Mouse (Mus musculus) adrenal gland, postnatal 14 days (tissue): Measurements from ENCODE around the gene Adam19. TPM values are rescaled to one million over a fixed set of nuclear protein-coding genes. Genes with fewer than 3 reads are reported as not detected.

Experiments
- DNase-seq: peaks from one replicate; pipeline ENCODE4 v3.0.0; 2021; ENCODE audit warnings: mixed read lengths
- total RNA-seq: library from RNA; stranded (reverse); gene quantifications from 2 replicates; pipeline ENCODE4 v1.2.3, GENCODE M21; 2021

Adam19 gene
- total RNA-seq, 1 experiment from 2014 or later: 10.7 TPM

GRCm38 (mm10) chr11:46073850-46074688 is 18.3 kb downstream of the Adam19 start:
- DNase-seq: no peak

- no peak for DNase-seq
Measured at GRCm38 (mm10) chr11:46075507-46075906, 19.7 kb downstream of the Adam19 start.

DNA sequence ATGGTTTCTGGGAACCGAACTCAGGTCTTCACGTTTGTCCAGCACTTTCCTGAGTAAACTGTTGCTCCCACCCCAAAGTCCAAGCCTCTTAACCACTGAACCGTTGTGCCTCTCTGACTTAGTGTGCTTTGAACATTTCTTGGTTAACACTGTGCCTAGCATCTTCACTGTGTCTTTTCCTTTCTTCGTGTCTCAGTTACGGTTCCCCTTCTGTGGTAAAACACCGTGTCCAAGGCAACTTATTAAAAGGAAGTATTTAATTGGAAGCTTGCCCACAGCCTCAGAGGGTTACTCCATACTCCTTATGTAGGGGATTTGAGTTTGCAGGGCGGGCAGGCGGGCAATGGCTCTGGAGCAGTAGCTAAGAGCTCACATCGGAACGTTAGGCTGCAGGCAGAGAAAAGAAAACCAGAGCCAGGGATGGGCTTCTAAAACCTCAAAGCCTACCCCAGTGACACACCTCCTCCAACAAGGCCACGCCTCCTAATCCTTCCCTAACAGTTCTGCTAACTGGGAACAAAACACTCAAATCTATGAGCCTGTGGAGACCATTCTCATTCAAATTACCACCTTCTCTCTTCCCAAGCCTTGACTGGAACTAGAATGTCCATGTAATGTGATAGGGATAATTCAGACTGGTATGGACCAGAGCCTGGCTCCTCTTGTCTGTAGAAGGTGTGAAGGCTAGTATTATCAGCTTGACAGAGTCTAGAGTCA is 20.8 kb downstream of the Adam19 start:
- DNase-seq: no peak

DNA sequence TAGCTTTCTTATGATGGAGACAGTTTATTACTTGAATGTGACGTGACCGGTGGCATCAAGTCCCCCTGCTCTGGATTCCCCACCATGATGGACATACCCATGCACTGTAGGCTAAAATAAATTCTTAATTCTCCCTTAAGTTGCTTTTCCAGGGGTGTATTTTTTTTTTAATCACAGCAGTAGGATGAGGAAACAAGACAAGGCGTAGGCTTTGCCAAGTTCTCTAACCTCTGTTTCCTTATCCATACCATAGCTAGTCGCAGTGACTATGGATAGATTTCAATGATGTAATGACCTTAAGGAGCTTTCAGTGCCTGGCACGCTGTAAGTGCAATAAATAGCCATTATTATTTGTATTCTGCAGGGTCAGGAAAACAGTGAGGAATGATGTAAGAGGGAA is 21.5 kb downstream of the Adam19 start:
- DNase-seq: no peak

GRCm38 (mm10) chr11:46077732-46078375 is 22.1 kb downstream of the Adam19 start:
- peak; percentile 54 for DNase-seq

DNA sequence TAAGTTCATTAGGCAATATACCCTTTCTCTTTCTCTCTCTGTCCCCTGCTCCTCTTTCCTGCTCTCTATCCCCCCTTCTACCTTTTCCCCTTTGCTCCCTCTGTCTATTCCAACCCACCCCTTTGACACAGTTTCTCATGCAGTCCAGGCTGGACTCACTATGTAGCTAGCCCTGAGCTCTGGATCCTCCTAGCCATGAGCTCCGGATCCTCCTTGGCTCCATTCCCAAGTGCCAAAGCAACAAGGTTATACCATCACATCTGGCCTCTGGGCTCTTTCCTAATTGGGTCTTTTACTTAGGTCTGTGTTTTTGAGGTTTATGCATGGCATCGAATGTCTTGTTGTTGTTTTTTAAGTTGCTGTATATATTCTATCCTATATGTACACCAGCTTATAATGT is 25.3 kb downstream of the Adam19 start:
- DNase-seq: peak; percentile 38

GRCm38 (mm10) chr11:46083405-46083804 is 27.6 kb downstream of the Adam19 start:
- DNase-seq: no peak

GRCm38 (mm10) chr11:46083835-46084444 is 28.1 kb downstream of the Adam19 start:
- DNase-seq: no peak

DNA sequence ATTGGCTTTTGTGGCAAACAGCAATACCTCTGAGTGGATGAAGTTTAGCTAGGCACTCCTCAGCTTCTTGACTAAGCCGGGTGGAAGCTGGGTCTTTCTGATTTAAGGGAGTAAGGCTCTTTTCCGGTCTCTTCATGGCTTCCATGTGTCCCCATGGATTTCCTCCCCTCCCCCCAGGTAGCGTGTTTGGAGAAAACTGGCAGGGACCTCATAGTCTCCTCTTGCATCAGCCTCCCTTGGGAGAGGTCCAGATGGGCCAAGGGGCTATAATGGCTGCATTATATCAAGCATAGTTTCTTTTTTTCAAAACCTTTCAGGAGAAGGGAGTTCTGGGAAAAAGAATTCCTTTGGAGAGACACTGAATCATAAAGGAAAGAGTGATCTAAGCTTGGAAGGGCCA is 28.8 kb downstream of the Adam19 start:
- peak; percentile 77 for DNase-seq

- peak; percentile 81 for DNase-seq
Measured at GRCm38 (mm10) chr11:46085398-46086163, 29.8 kb downstream of the Adam19 start.

DNA sequence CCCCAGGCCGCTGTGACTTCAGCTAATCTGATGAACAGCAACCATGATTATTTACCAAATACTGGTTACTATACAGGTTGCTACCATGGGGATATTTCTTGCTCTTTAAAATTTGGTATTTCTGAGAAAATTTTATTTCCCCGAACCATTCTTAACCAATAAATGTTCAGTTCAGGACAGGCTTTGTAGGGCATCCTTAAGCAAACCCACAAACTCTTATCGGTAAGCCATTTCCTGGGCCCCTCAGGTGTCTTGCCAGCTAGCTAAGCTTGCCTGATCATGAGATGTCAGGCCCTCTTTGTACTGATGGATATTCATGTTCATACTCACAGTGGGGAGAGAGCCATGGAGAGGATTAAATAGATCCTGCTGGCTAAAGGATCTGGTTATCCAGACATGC is 30.7 kb downstream of the Adam19 start:
- no peak for DNase-seq

GRCm38 (mm10) chr11:46089081-46089713 is 33.4 kb downstream of the Adam19 start:
- no peak for DNase-seq

DNA sequence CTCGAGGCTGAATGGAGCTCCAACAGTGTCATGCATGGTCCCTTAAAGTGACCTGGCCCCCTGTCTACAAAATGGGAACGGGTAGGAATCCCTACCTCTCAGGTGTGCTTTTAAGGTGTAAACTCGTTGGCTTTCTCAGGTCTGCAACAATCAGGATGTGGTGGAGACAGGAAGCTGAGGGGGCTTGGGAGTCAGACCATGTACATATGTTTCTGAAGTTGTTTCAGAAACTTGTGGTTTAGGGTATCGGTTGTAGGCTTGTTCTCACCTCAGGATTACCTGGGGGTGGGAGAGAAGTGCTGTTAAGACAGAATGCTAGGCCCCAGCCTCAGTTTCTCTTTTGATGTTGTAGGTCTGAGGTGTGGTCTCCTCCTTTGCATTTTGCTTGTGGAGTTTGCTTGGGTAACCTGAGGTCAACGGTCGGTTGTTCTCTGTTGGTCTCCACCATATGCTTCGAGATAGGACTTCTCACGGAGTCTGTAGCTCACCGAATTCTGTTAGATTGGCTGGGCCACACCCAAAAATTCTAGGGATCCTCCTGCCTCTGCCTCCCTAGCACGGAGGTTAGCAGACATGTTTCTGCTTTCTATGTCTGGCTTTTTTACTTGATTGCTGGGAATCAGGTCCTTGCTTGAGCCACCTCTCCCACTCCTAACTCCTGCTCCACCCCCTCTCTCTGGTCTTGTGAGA is 34.4 kb downstream of the Adam19 start:
- no peak for DNase-seq

GRCm38 (mm10) chr11:46090951-46091667 is 35.3 kb downstream of the Adam19 start:
- DNase-seq: no peak

- peak; percentile 35 for DNase-seq
Measured at GRCm38 (mm10) chr11:46092121-46092520, 36.3 kb downstream of the Adam19 start.

DNA sequence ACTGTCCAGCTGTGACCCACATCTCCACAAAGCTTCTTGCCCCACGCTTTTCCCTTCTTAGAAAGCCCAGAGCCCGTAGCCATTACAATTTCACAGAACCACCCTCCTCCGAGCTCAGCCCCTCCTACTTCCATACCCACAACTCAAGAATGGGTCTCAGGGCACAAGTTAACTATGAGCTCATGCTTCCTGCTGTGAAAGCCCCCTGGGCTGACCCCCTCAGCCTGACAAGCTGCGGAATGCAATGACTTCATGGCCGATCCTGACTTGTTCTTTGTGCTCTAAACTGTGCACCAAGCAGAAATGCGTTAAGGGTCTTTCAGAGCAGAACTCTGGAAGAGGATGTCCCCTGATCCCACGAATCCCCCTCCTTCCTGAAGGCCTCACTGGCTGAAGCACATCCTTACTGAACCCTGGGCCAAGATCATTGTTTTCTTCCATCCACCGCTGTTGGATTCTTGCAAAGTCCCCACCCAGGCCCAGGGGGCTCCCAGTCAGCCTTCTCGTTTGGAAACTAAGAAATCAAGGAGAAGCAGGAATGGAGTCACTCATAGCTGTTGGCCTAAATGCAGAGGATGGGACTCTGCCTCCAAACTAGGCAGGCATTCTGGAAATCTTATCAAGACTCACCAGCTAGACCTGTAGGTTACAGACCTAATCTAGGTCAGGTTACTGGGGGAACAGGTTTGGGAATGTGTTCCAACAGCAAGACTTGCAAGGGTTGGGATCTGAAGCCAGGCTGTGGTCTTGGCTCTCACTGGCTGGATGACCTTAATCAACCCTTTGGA is 39.9 kb downstream of the Adam19 start:
- peak; percentile 37 for DNase-seq

- DNase-seq: no peak
Measured at GRCm38 (mm10) chr11:46096265-46096649, 40.5 kb downstream of the Adam19 start.

GRCm38 (mm10) chr11:46097062-46097461 is 41.3 kb downstream of the Adam19 start:
- no peak for DNase-seq

GRCm38 (mm10) chr11:46102107-46102506 is 46.3 kb downstream of the Adam19 start:
- DNase-seq: peak; percentile 44
